9 mouse cellular contexts compared by ENCODE assay signal in the genomic region with DNA sequence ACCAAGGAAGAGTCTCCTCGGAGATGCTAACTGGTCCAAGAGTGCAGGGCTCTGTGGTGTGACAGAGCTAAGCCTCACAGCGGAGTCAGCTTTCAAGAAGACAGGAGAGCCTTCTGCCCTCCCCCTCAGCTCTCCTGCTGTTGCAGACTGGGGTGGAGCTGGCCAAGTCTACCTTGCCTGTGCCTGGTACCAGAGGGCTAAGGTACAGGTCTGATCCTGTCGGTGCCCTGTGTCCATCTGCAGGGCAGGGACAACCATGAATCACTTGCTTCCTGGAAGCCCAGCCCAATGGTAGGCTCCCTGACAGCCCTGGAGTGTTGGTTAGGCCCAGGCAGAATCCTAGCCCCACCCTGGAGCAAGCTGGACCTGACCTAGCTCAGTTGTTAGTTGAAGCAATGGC. TPM values are rescaled to one million over a fixed set of nuclear protein-coding genes. Genes with fewer than 3 reads are reported as not detected.
DNase-seq lines count a peak whose midpoint lies in the region; ATAC-seq lines count a peak whose summit lies in the region.
"Had no signal": no experiment of that assay in that cellular context is flagged by ENCODE, and none has a peak within 500 bp of the region (broad histone marks: within the 10 kb centered on the region; RNA-seq: fewer than 3 reads in every experiment).

No protein-coding gene starts in this region.

- H3K4me2 ChIP-seq in neural tube, embryonic 12.5 days (replicated peaks) = peak overlapping the region; percentile 86
- peak overlapping the region; percentile 91; the same call in 1 of the 2 replicates for H3K4me2 ChIP-seq in hindbrain, embryonic 14.5 days (replicated peaks)
- H3K4me2 ChIP-seq in neural tube, embryonic 14.5 days (ENCODE audit: low read depth, low read length) = peak overlapping the region; percentile 84

- no peak for DNase-seq in heart, embryonic 10.5 days (ENCODE audit: low spot score)
- DNase-seq in heart, postnatal 10 days = no peak
- DNase-seq in neural tube, embryonic 10.5 days (ENCODE audit: extremely low spot score, low spot score) = no peak
- no peak for DNase-seq in hindbrain, embryonic 14.5 days (ENCODE audit: low spot score)
- DNase-seq in spleen, postnatal 4 days (ENCODE audit: low spot score in 2 of 2) = no peak
- DNase-seq in ovary, postnatal 36 days (ENCODE audit: low spot score) = no peak
- DNase-seq: liver, embryonic 13.5 days had no signal

- no peak overlapping the region for H3K9ac ChIP-seq in neural tube, embryonic 12.5 days
- no peak overlapping the region for H3K9ac ChIP-seq in hindbrain, embryonic 14.5 days
- H3K9ac ChIP-seq in neural tube, embryonic 14.5 days (replicated peaks; ENCODE audit: low read depth, low read length) = no peak overlapping the region

- no peak overlapping the region for H3K27ac ChIP-seq in heart, embryonic 10.5 days
- no peak overlapping the region for H3K27ac ChIP-seq in neural tube, embryonic 12.5 days
- peak overlapping the region; percentile 92 for H3K27ac ChIP-seq in hindbrain, embryonic 14.5 days
- H3K27ac ChIP-seq in neural tube, embryonic 14.5 days (ENCODE audit: low read depth, low read length) = no peak overlapping the region

- peaks cover 60% of the 10 kb centered on the region for H3K4me1 ChIP-seq in heart, embryonic 10.5 days
- H3K4me1 ChIP-seq in neural tube, embryonic 12.5 days = peaks cover 46% of the 10 kb centered on the region
- peaks cover 38% of the 10 kb centered on the region for H3K4me1 ChIP-seq in hindbrain, embryonic 14.5 days (replicated peaks; ENCODE audit: control insufficient read depth, insufficient read depth, low read length)
- peaks cover 34% of the 10 kb centered on the region for H3K4me1 ChIP-seq in neural tube, embryonic 14.5 days (ENCODE audit: control insufficient read depth, insufficient read depth, low read length)

- no peaks in the 10 kb centered on the region for H3K36me3 ChIP-seq in heart, embryonic 10.5 days
- no peaks in the 10 kb centered on the region for H3K36me3 ChIP-seq in neural tube, embryonic 12.5 days
- H3K36me3 ChIP-seq in hindbrain, embryonic 14.5 days (replicated peaks; ENCODE audit: control insufficient read depth, insufficient read depth) = no peaks in the 10 kb centered on the region
- no peaks in the 10 kb centered on the region for H3K36me3 ChIP-seq in neural tube, embryonic 14.5 days (ENCODE audit: control insufficient read depth, insufficient read depth, low read length)
- H3K36me3 ChIP-seq: liver, embryonic 13.5 days had no signal

- no peaks in the 10 kb centered on the region for H3K9me3 ChIP-seq in heart, embryonic 10.5 days
- H3K9me3 ChIP-seq in neural tube, embryonic 12.5 days = no peaks in the 10 kb centered on the region
- no peaks in the 10 kb centered on the region for H3K9me3 ChIP-seq in hindbrain, embryonic 14.5 days (ENCODE audit: control insufficient read depth, low read length)
- H3K9me3 ChIP-seq in neural tube, embryonic 14.5 days (ENCODE audit: control insufficient read depth, low read length) = no peaks in the 10 kb centered on the region
- H3K9me3 ChIP-seq: liver, embryonic 13.5 days had no signal

- intact Hi-C loops in heart, postnatal 10 days (cut with DNase I) = loop anchor here (2.0 kb wide), 1 partner anchor 42 kb away; no protein-coding TSS in a partner anchor

- WGBS in heart, embryonic 10.5 days = 39% methylated on average over 3 of the region's 3 CpGs
- 52% methylated on average over 3 of the region's 3 CpGs for WGBS in neural tube, embryonic 12.5 days
- WGBS in hindbrain, embryonic 14.5 days = 57% methylated on average over 3 of the region's 3 CpGs
- 65% methylated on average over 3 of the region's 3 CpGs for WGBS in neural tube, embryonic 14.5 days

- no peak for ATAC-seq in neural tube, embryonic 12.5 days (ENCODE audit: low FRiP score, low read depth)
- ATAC-seq in hindbrain, embryonic 14.5 days (ENCODE audit: low FRiP score) = no peak
- no peak for ATAC-seq in neural tube, embryonic 14.5 days (ENCODE audit: low read depth)

- peak overlapping the region; percentile 83; the same call in 1 of the 2 replicates for H3K4me3 ChIP-seq in heart, embryonic 10.5 days
- H3K4me3 ChIP-seq in neural tube, embryonic 12.5 days = no peak overlapping the region
- H3K4me3 ChIP-seq in hindbrain, embryonic 14.5 days (replicated peaks; ENCODE audit: low read length) = no peak overlapping the region
- no peak overlapping the region; the same call in 1 of the 2 replicates for H3K4me3 ChIP-seq in neural tube, embryonic 14.5 days (ENCODE audit: low read depth, low read length)

- H3K27me3 ChIP-seq in heart, embryonic 10.5 days (ENCODE audit: insufficient read depth, poor library complexity, severe bottlenecking) = peaks cover 19% of the 10 kb centered on the region
- H3K27me3 ChIP-seq in neural tube, embryonic 12.5 days (replicated peaks) = no peaks in the 10 kb centered on the region
- H3K27me3 ChIP-seq in hindbrain, embryonic 14.5 days (ENCODE audit: control insufficient read depth, insufficient read depth, low read length) = no peaks in the 10 kb centered on the region
- no peaks in the 10 kb centered on the region; the same call in 1 of the 2 replicates for H3K27me3 ChIP-seq in neural tube, embryonic 14.5 days (ENCODE audit: control insufficient read depth, insufficient read depth, low read length)

RNA-seq across cellular contexts. Expression of gene Cerk, which starts 0.7 kb away (rescaled TPM):
- polyA plus RNA-seq in heart, embryonic 10.5 days (2016; fragmentation: Nextera tagmentation; extraction: Ambion mirVana) = 8.3 and 10.3 TPM in 2 replicates
- 10 to 100 TPM; 40.4 to 45.9 TPM for total RNA-seq in heart, postnatal 10 days (2021)
- 31.3 and 33.4 TPM in 2 replicates for polyA plus RNA-seq in neural tube, embryonic 12.5 days (2016; fragmentation: Nextera tagmentation; extraction: Ambion mirVana)
- polyA plus RNA-seq in hindbrain, embryonic 14.5 days (2014; fragmentation: Nextera tagmentation; extraction: Ambion mirVana) = 28.3 and 31.1 TPM in 2 replicates
- 27.0 and 36.8 TPM in 2 replicates for polyA plus RNA-seq in neural tube, embryonic 14.5 days (2014; fragmentation: Nextera tagmentation; extraction: Ambion mirVana)

RNA-seq across cellular contexts. Expression of gene Tbc1d22a, which starts 27.6 kb away (rescaled TPM):
- polyA plus RNA-seq in heart, embryonic 10.5 days (2016; fragmentation: Nextera tagmentation; extraction: Ambion mirVana) = 9.5 and 11.6 TPM in 2 replicates
- 10 to 100 TPM; 19.0 to 23.1 TPM for total RNA-seq in heart, postnatal 10 days (2021)
- polyA plus RNA-seq in neural tube, embryonic 12.5 days (2016; fragmentation: Nextera tagmentation; extraction: Ambion mirVana) = 12.6 and 13.6 TPM in 2 replicates
- 9.9 and 10.7 TPM in 2 replicates for polyA plus RNA-seq in hindbrain, embryonic 14.5 days (2014; fragmentation: Nextera tagmentation; extraction: Ambion mirVana)
- polyA plus RNA-seq in neural tube, embryonic 14.5 days (2014; fragmentation: Nextera tagmentation; extraction: Ambion mirVana) = 8.9 and 10.1 TPM in 2 replicates
